8 mouse cellular contexts compared by ENCODE assay signal in genomic region chr1:62664960-62665645, GRCm38 (mm10). TPM values are rescaled to one million over a fixed set of nuclear protein-coding genes. Genes with fewer than 3 reads are reported as not detected.
DNase-seq lines count a peak whose midpoint lies in the region; ATAC-seq and TF ChIP-seq lines count a peak whose summit lies in the region.

No protein-coding gene starts in this region.

- intact Hi-C loops in heart, postnatal 14 days (cut with DNase I): no loop called here

- TF ChIP-seq CTCF in cerebellum, adult 2 months (IDR thresholded peaks at IDR 0.05; ENCODE audit: borderline replicate concordance, insufficient read depth, low read depth, low read length): no peak

- peak; percentile 7 to 34 for DNase-seq in cerebellum, adult 2 months
- no peak for DNase-seq in cerebellum, postnatal 14 days
- peak; percentile 49 to 52 for DNase-seq in heart, postnatal 14 days
- DNase-seq in liver: peak; percentile 21
- DNase-seq in forebrain, embryonic 14.5 days (ENCODE audit: low spot score): no peak
- DNase-seq in frontal cortex, postnatal 10 days (ENCODE audit: low spot score in 2 of 2): no peak

- H3K27me3 ChIP-seq in cerebellum, adult 2 months (ENCODE audit: control insufficient read depth, insufficient read depth, low read length): no peaks in the 10 kb centered on the region
- H3K27me3 ChIP-seq in midbrain, embryonic 15.5 days (replicated peaks): no peaks in the 10 kb centered on the region
- no peaks in the 10 kb centered on the region for H3K27me3 ChIP-seq in forebrain, embryonic 14.5 days (replicated peaks; ENCODE audit: control insufficient read depth, insufficient read depth, low read length)

- H3K9ac ChIP-seq in midbrain, embryonic 15.5 days: no peak overlapping the region
- H3K9ac ChIP-seq in forebrain, embryonic 14.5 days (ENCODE audit: low read length): no peak overlapping the region

- H3K4me1 ChIP-seq in cerebellum, adult 2 months (ENCODE audit: control insufficient read depth, insufficient read depth, low read length): no peaks in the 10 kb centered on the region
- H3K4me1 ChIP-seq in midbrain, embryonic 15.5 days: peaks cover 8% of the 10 kb centered on the region; the same call in 1 of the 2 replicates
- H3K4me1 ChIP-seq in forebrain, embryonic 14.5 days (ENCODE audit: control insufficient read depth, insufficient read depth, low read length): no peaks in the 10 kb centered on the region

- no peak for TF ChIP-seq POLR2A in cerebellum, adult 2 months (IDR thresholded peaks at IDR 0.05; ENCODE audit: borderline replicate concordance, insufficient read depth, low read length)

- 0 out of 2 replicates have a peak, but pooled peaks have one; percentile 36 for ATAC-seq in common myeloid progenitor, adult 5-6 weeks (replicated peaks; ENCODE audit: low read depth, poor library complexity, severe bottlenecking)
- ATAC-seq in midbrain, embryonic 15.5 days (replicated peaks): peak; percentile 69; the same call in 1 of the 2 replicates
- no peak for ATAC-seq in forebrain, embryonic 14.5 days

- no peaks in the 10 kb centered on the region for H3K36me3 ChIP-seq in midbrain, embryonic 15.5 days (replicated peaks)
- H3K36me3 ChIP-seq in forebrain, embryonic 14.5 days (ENCODE audit: control insufficient read depth, insufficient read depth, low read length): no peaks in the 10 kb centered on the region

- H3K4me3 ChIP-seq in cerebellum, adult 2 months (replicated peaks; ENCODE audit: insufficient read depth, low read depth, low read length): no peak overlapping the region
- no peak overlapping the region for H3K4me3 ChIP-seq in midbrain, embryonic 15.5 days
- no peak overlapping the region for H3K4me3 ChIP-seq in forebrain, embryonic 14.5 days (ENCODE audit: low read depth, low read length)

- no peak overlapping the region for H3K27ac ChIP-seq in cerebellum, adult 2 months (ENCODE audit: insufficient read depth, low read length)
- H3K27ac ChIP-seq in midbrain, embryonic 15.5 days: no peak overlapping the region
- H3K27ac ChIP-seq in forebrain, embryonic 14.5 days (ENCODE audit: low read depth, low read length): no peak overlapping the region

- no peaks in the 10 kb centered on the region for H3K9me3 ChIP-seq in midbrain, embryonic 15.5 days
- no peaks in the 10 kb centered on the region for H3K9me3 ChIP-seq in forebrain, embryonic 14.5 days (replicated peaks; ENCODE audit: control insufficient read depth, low read length)

- no peak overlapping the region for H3K4me2 ChIP-seq in midbrain, embryonic 15.5 days
- H3K4me2 ChIP-seq in forebrain, embryonic 14.5 days (ENCODE audit: low read length): no peak overlapping the region

- WGBS in cerebellum, adult 2 months: 34% methylated on average over 8 of the region's 8 CpGs
- WGBS in midbrain, embryonic 15.5 days: 24% methylated on average over 8 of the region's 8 CpGs
- 63% methylated on average over 8 of the region's 8 CpGs for WGBS in forebrain, embryonic 14.5 days

RNA-seq across cellular contexts. Expression of gene Nrp2, which starts 38.0 kb away (rescaled TPM):
- polyA plus RNA-seq in cerebellum, adult 2 months (2012; rRNA removed): 8.5 and 9.1 TPM in 2 replicates
- total RNA-seq in common myeloid progenitor, adult 5-6 weeks (2017): 0.10 and 0.87 TPM in 2 replicates
- total RNA-seq in heart, postnatal 14 days (2021): 10 to 100 TPM; 41.9 to 56.8 TPM
- 24.0 and 25.5 TPM in 2 replicates for polyA plus RNA-seq in midbrain, embryonic 15.5 days (2015; fragmentation: Nextera tagmentation; extraction: Ambion mirVana)
- polyA plus RNA-seq in forebrain, embryonic 14.5 days (2014; fragmentation: Nextera tagmentation; extraction: Ambion mirVana): 16.3 and 23.8 TPM in 2 replicates

Comparison
In these comparisons a context has a peak if more than half of its experiments do, and no peak if none do; other contexts are left out.
1. DNase-seq: peak in cerebellum, adult 2 months (2 of 2), heart, postnatal 14 days (2 of 2) and liver (single experiment); none in cerebellum, postnatal 14 days (0 of 2), forebrain, embryonic 14.5 days (single experiment) and frontal cortex, postnatal 10 days (0 of 2).